Mouse (Mus musculus) C2C12 (cell line): ENCODE results near the gene Tbc1d10a. TPM values are rescaled to one million over a fixed set of nuclear protein-coding genes. Genes with fewer than 3 reads are reported as not detected.
"Not testable (repeated sequence)": the region's sequence is repeated elsewhere in the genome, so short reads cannot be mapped to it uniquely, and the experiment has no call there.

Source experiments
- H3K27me3 ChIP-seq: one replicate; pipeline ENCODE4 v1.6.1; 2011; ENCODE audit not compliant: control insufficient read depth, insufficient read depth, insufficient read length
- H3K36me3 ChIP-seq: one replicate; pipeline ENCODE4 v1.6.1; 2011; ENCODE audit not compliant: control insufficient read depth, insufficient read depth
- H3K4me3 ChIP-seq: one replicate; pipeline ENCODE4 v1.5.1; 2011; ENCODE audit warnings: mild to moderate bottlenecking, control low read depth; ENCODE audit not compliant: poor library complexity, insufficient read depth, severe bottlenecking
- H3K79me2 ChIP-seq: one replicate; pipeline ENCODE4 v1.6.1; 2011; ENCODE audit not compliant: control insufficient read depth, insufficient read depth
- H3K79me3 ChIP-seq: one replicate; pipeline ENCODE4 v1.6.1; 2011; ENCODE audit warnings: low read depth, control low read depth
- H3ac ChIP-seq: one replicate; pipeline ENCODE3; 2011; ENCODE audit warnings: low read depth; ENCODE audit not compliant: control insufficient read depth, insufficient read length
- CEBPB ChIP-seq: IDR thresholded peaks from one replicate; pipeline ENCODE4 v1.6.1; 2011; ENCODE audit warnings: low read depth, mild to moderate bottlenecking, control low read depth, moderate library complexity
- CTCF ChIP-seq: IDR thresholded peaks from one replicate; pipeline ENCODE4 v1.5.1; 2011; ENCODE audit not compliant: control insufficient read depth, insufficient read depth, insufficient read length
- FOSL1 ChIP-seq: IDR thresholded peaks from one replicate; pipeline ENCODE4 v1.8.0; 2011; ENCODE audit warnings: mild to moderate bottlenecking, low read length; ENCODE audit not compliant: poor library complexity, insufficient read depth, severe bottlenecking
- MAX ChIP-seq: IDR thresholded peaks from one replicate; pipeline ENCODE4 v1.6.1; 2011; ENCODE audit warnings: mild to moderate bottlenecking, control low read depth
- MYOD1 ChIP-seq: IDR thresholded peaks from one replicate; pipeline ENCODE4 v1.6.1; 2011; ENCODE audit warnings: low read depth; ENCODE audit not compliant: control insufficient read depth, insufficient read length
- MYOG ChIP-seq: IDR thresholded peaks from one replicate; pipeline ENCODE4 v1.6.1; 2011; ENCODE audit not compliant: control insufficient read depth, insufficient read length; ENCODE audit errors: extremely low read depth
- USF1 ChIP-seq: IDR thresholded peaks from one replicate; pipeline ENCODE4 v1.6.1; 2011; ENCODE audit warnings: low read depth, mild to moderate bottlenecking, control low read depth, moderate library complexity
- polyA plus RNA-seq: library from polyadenylated mRNA; unstranded; fragments of >200 nt; fragmentation: generic; extraction: Trizol; gene quantifications from one replicate; pipeline ENCODE4 v1.2.1, GENCODE M21; 2012; ENCODE audit warnings: missing spikeins

Tbc1d10a gene
- polyA plus RNA-seq, 1 experiment = 22.4 TPM

DNA sequence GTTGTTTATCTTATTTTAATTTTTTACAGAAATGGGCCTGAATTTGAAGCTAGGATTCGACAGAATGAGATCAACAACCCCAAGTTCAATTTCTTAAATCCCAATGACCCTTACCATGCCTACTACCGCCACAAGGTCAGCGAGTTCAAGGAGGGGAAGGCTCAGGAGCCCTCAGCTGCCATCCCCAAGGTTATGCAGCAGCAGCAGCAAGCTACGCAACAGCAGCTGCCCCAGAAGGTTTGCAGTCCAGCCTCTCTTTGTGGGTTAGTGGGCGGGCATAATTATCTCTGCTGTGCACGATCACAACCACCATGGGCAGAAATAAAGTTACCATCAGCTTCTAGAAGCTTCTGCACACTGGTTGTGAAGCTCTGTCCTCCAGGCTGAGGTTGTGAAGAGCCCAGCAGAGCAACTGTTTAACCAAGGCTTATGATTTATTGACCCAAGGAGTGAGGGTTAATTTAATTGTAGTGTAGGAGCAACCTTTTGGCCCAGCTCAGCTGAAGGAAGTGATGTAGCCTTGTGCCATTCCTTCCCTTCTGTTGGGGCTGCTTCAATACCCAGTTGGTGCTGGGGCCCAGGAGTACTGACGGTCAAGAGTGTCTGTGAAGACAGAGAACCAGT, 20.0 kb upstream of the Tbc1d10a start:
- Histone ChIP-seq H3K79me2 (peaks cover 86% of the 10 kb centered on the region), H3ac (no peak overlapping the region), H3K79me3 (peaks cover 41% of the 10 kb centered on the region), H3K36me3 (peaks cover 100% of the 10 kb centered on the region), H3K27me3 (no peaks in the 10 kb centered on the region), H3K4me3 (no peak overlapping the region)
- TF ChIP-seq CEBPB (no peak), MYOG (no peak)

DNA sequence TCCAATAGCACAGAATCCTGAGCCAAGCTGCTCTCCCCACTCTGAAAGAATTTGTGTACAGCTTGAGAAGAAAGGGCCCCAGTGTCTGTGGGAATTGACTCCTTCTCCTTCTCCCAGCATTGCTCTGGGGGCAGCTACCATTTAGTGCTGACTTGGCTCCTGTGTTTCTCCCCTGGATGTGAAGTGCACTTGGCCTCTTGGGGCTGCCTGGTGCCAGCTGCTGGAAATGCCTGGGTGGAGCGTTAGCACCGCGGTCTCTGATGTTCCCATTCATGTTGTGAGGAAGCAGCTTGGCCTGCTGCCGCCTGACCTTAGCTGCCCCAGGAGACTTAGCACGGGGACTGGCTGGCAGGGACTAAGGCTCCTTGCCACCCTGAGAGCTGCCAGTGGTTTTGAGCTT, 12.0 kb upstream of the Tbc1d10a start:
- H3K27me3 ChIP-seq = no peaks in the 10 kb centered on the region
- peaks cover 100% of the 10 kb centered on the region for H3K36me3 ChIP-seq
- TF ChIP-seq MYOD1 = no peak
- TF ChIP-seq MAX = no peak
- no peak for TF ChIP-seq CEBPB
- TF ChIP-seq USF1 = no peak
- no peak for TF ChIP-seq CTCF
- TF ChIP-seq MYOG = no peak
- TF ChIP-seq FOSL1 = no peak
- H3K4me3 ChIP-seq = no peak overlapping the region
- no peaks in the 10 kb centered on the region for H3K79me3 ChIP-seq
- peaks cover 7% of the 10 kb centered on the region for H3K79me2 ChIP-seq
- H3ac ChIP-seq = no peak overlapping the region

DNA sequence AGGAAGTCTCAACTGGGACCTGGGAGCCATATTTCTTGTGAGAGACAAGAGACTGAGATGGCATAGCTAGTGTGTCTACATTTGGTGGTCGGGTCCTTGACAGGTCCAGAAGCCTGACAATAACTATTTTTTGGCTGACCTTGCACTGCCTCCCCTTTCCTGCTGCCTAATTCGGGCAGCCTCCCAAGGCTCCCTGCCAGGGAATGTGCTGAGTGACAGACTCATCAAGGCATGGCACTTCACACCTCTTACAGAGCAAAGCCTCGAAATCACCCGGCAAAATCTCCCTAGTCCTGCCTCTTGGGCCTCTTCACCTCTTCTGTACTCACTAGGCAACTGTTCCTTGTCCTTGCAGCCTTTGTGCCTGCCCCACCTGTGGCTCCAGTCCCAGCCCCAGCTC, 8.9 kb upstream of the Tbc1d10a start:
- peaks cover 100% of the 10 kb centered on the region for H3K36me3 ChIP-seq
- no peaks in the 10 kb centered on the region for H3K79me3 ChIP-seq
- H3K27me3 ChIP-seq = no peaks in the 10 kb centered on the region
- no peak overlapping the region for H3K4me3 ChIP-seq
- H3ac ChIP-seq = no peak overlapping the region
- TF ChIP-seq MYOG (no peak), MYOD1 (no peak), CEBPB (no peak), CTCF (no peak), USF1 (no peak), FOSL1 (no peak), MAX (no peak)
- no peaks in the 10 kb centered on the region for H3K79me2 ChIP-seq

DNA sequence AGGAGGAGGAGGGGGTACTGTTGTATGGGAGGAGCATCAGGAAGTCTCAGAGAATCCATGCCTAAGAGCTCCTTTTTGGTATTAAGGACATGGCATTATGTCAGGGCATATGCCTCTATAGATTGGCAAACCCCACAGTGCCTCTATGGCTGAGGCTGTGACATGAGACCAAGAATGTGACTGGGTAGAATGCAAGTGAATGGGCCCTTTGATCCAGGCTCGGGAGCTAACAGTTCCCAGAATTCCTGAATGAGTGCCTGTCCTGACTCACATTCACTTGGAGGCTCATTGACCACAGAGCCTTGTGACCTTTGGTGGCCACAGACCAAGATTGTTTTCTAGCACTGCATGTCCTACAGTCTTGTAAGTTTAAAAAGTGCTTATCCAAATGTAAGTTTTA, 4.5 kb upstream of the Tbc1d10a start:
- no peak for TF ChIP-seq CEBPB
- TF ChIP-seq CTCF = no peak
- TF ChIP-seq USF1 = no peak
- TF ChIP-seq MAX = no peak
- TF ChIP-seq FOSL1 = no peak
- TF ChIP-seq MYOG = no peak
- TF ChIP-seq MYOD1 = no peak
- no peak overlapping the region for H3K4me3 ChIP-seq
- H3ac ChIP-seq = no peak overlapping the region
- peaks cover 2% of the 10 kb centered on the region for H3K79me2 ChIP-seq
- no peaks in the 10 kb centered on the region for H3K79me3 ChIP-seq
- no peaks in the 10 kb centered on the region for H3K27me3 ChIP-seq
- peaks cover 63% of the 10 kb centered on the region for H3K36me3 ChIP-seq

DNA sequence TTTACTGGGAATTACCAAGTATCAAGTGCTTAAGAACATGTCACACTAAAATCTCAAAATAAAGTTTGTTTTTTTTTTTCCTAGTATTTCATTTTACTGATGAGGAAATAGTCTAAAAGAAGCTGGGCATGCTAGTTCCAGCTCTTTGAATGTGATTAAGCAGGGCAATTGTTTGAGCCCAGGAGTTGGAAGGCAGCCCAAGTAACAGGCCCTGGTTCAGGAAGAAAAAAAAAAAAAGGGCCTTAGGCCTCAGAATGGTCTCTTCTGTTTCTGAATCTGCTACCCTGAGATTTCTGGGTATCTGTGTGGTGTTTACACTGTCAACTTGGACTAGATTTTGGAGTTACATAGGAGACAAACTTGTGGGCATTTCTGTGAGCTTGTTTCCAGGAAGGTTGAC, 3.1 kb upstream of the Tbc1d10a start:
- TF ChIP-seq USF1 (no peak), CEBPB (no peak), MYOG (no peak), CTCF (no peak), FOSL1 (no peak), MYOD1 (no peak), MAX (no peak)
- no peak overlapping the region for H3K4me3 ChIP-seq
- no peak overlapping the region for H3ac ChIP-seq
- H3K36me3 ChIP-seq = peaks cover 48% of the 10 kb centered on the region
- peaks cover 17% of the 10 kb centered on the region for H3K79me2 ChIP-seq
- no peaks in the 10 kb centered on the region for H3K27me3 ChIP-seq
- H3K79me3 ChIP-seq = no peaks in the 10 kb centered on the region

DNA sequence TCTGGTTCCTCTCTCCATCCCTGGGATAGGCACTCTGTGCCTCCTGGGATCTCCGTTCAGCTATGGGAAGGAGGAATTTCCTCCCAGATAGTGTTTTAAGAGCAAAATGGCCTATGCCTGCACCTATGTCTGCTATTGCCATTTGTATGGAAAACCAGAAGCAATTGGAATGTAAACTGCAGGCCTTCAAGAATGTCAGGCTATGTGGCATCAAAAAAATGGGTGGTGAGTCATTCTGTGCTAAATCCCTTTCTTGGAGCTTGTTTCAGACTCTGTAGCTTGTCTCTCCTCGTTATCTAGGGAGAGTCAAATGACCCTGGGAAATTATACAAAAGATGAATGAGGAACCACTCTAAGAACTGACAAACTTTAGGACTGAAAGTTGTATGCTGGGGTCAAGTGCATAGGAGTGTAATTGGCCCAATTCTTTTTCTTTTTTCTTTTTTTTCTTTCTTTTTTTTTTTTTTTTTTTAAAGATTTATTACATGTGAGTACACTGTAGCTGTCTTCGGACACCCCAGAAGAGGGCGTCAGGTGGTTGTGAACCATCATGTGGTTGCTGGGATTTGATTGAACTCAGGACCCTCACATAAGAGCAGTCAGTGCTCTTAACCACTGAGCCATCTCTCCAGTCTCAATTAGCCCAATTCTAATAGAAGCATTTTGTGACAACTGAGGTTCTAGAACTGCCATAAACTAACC, 2.2 kb upstream of the Tbc1d10a start:
- Histone ChIP-seq H3K4me3 (no peak overlapping the region), H3K79me3 (no peaks in the 10 kb centered on the region), H3ac (no peak overlapping the region), H3K79me2 (peaks cover 24% of the 10 kb centered on the region), H3K36me3 (peaks cover 39% of the 10 kb centered on the region), H3K27me3 (no peaks in the 10 kb centered on the region)
- TF ChIP-seq FOSL1 = no peak
- no peak for TF ChIP-seq MAX
- no peak for TF ChIP-seq USF1
- TF ChIP-seq MYOD1 = no peak
- no peak for TF ChIP-seq MYOG

DNA sequence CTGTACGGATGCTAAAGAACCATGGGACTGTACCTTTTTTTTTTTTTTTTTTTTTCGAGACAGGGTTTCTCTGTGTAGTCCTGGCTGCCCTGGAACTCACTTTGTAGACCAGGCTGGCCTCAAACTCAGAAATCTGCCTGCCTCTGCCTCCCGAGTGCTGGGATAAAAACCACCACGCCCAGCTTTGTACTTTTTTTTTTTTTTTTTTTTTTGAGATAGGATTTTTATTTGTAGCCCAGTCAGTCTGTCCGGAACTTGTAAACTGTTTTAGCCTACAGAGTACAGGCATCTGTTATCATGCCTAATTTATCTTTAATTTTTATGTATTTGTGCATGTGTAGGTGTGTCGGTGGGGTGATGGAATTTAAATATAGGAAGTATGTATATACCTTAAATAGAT, 1.1 kb upstream of the Tbc1d10a start:
- H3K79me2 ChIP-seq = peaks cover 24% of the 10 kb centered on the region
- H3K79me3 ChIP-seq, H3ac ChIP-seq, H3K4me3 ChIP-seq, H3K27me3 ChIP-seq: not testable (repeated sequence)
- H3K36me3 ChIP-seq = peaks cover 29% of the 10 kb centered on the region
